Mouse (Mus musculus): ENCODE measurements around the gene Tex29.

The Tex29 gene

DNA sequence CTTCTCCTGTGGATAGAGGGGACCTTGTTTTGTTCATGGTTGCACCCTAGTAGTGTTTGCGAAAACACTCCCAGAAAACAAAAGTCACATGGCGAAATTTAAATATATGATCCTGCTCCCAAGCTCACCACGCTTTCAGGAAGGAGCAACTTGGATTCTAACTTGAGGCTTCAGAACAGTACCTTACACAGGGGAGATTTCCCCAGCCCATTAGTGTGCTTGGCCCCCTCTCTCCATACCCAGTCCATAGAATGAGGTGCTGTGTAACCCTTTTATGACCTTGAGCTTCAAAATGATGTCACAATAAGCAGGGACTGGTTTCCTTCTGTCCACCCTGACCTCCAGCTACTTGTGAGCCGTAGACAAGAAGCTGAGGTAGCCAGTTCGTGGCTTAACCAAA is at the start of gene Tex29:
TSS of gene Tex29 (plus strand) at position 301 of the 400 bp plus-strand sequence.
- DNase-seq: no peak

DNA sequence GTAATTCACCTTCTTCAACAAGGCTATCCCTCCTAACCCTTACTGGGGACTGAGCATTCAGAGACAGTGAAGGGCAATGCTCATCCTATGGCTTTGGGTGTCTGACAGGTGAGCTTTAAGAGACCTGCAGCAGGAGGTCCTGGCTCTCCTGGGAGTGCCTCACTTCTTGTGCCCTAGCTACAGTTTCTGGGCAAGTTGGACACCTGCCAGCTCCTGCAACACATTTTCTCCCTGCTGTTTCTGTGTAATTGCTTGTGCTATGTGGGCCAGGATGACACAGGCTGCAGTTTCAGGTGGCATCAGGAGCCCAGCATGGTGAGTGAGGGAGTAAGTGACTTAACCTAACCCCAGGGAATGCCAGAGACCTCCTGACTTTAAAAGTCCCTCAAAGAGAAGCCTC is 45.3 kb upstream of the Tex29 start:
- no peak for DNase-seq

- DNase-seq: no peak
Observed at GRCm38 (mm10) chr8:11797128-11797527, 43.1 kb upstream of the Tex29 start.

- no peak for DNase-seq
Observed at GRCm38 (mm10) chr8:11797729-11798479, 42.4 kb upstream of the Tex29 start.

DNA sequence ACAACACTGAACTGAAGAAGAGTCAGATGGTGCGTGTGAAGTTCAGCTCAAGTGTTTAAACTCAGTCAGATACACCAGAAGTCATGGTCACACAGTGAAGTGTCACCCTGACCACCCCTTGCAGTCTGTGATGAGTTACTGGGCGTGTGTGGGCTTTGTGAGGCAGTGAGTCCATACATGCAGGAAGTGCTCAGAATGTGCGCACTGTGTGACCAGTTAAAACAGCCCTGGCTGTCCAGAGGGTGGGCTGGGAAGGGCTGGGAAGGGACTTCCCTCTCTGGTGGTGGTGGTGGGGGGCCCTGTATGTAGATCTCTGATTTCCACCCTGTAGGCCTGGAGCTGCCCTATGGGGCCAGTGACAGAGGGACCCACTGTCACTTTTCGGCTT is 41.8 kb upstream of the Tex29 start:
- DNase-seq: no peak

DNA sequence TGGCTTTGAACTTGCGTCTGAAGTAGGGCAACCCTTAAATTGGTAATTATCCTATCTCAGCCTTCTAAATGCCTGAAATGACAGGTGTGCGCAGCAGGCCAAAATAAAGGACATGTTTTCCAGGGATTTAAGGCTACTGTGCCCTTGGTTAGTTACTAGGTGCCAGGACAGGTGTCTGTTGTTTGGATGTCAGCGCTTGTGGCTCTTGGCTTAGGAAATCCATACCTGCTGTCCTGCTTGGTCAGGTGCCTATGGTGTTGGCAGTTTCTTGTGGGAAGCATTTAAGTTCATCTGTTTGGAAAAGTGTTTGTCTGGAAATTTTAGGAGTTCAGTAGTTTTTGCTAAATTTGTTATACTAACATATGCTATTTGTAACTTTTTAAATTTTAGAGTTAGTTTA is 41.2 kb upstream of the Tex29 start:
- DNase-seq: no peak

DNA sequence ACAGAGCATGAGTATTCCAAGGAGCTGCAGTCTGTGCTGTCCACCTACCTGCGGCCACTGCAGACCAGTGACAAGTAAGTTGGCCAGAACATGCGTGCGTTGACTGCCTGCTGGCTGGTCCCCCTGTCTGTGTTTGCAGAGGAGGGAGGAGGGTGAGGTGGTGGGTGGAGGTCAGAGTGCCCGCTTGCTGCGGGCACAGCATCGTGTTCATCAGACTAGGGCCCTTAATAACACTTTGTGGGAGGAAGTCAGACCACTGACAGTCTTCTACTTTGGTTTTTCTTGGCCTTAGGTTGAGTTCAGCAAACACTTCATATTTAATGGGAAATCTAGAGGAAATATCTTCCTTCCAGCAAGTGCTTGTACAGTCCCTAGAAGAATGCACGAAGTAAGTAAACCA is 39.8 kb upstream of the Tex29 start:
- no peak for DNase-seq

- DNase-seq: no peak
Observed at GRCm38 (mm10) chr8:11801571-11801970, 38.7 kb upstream of the Tex29 start.

DNA sequence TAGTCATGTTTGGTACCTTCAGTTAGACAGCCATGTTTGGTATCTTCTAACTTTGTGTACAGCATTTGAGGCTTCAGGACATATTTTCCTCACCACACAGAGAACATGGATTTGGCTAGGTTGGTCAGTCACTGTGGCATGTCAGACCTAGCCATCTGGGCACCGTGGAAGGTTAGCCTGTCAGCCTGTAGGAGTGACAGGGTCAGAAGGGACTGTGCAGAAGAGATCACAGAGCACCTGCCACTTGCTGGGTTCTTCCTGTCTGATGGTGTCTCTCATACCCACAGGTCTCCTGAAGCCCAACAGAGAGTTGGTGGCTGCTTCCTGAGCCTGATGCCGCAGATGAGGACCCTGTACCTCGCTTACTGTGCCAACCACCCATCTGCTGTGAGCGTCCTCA is 35.4 kb upstream of the Tex29 start:
- no peak for DNase-seq

DNA sequence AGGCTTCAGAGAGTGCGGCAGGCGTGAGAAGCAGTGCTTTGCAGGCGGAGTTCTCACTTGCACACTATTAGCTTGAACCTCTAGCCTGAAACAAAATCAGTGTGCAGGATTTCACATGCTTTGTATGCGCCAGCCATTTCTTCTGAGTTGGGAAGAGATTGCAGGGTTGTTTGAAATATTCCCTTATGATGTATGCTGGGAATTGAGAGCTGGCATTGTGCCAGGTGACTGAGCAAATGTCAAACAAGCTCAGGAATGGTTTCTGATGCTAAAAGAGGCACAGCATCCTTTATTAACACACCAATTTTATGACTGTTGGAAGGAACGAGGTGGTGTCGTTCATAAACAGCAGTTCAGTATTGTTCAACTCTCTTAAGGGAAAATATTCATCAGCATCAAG is 34.0 kb upstream of the Tex29 start:
- DNase-seq: no peak

DNA sequence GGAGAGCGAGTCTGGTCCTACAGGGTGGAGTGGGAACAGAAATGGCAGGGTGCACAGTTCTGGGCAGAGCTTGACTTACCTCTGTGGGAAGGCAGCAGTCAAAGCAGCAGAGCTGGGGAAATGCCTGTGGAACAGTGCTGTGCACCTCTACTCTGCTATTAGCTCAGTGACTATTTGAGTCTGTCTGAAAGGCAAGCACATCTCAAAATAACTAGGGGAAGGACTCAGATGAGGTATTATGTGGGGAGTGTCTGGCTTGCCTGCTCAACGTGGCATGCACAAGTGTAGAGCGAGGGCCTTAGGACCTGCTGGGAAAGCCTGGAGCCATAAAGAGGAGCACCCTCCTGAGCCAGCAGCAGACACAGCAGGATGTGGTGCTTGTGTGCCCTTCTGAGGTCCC is 32.9 kb upstream of the Tex29 start:
- DNase-seq: no peak

GRCm38 (mm10) chr8:11808047-11808446 is 32.2 kb upstream of the Tex29 start:
- DNase-seq: no peak

- DNase-seq: no peak
Observed at GRCm38 (mm10) chr8:11810426-11810825, 29.8 kb upstream of the Tex29 start.

DNA sequence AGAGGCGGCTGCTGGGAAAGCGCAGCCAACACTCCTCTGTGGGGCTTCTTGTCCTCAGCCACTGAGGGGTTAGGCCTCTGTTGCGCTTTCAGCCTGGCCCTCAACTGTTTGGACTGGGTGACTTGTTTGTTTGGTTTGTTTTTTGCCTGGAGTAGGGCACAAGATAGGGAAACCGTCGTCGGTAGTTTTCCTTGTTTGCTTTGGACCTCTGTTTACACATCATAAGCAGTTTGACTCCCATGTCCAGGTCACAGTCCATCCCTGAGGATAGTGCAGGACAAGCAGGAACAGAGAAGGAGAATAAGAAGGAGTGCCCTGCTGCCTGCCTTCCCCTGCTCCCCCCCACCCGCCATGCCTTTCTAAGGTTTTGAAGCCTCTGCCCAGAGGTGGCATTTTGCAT is 26.5 kb upstream of the Tex29 start:
- no peak for DNase-seq

- no peak for DNase-seq
Observed at GRCm38 (mm10) chr8:11815206-11815605, 25.1 kb upstream of the Tex29 start.

- no peak for DNase-seq
Observed at GRCm38 (mm10) chr8:11820136-11820535, 20.1 kb upstream of the Tex29 start.

DNA sequence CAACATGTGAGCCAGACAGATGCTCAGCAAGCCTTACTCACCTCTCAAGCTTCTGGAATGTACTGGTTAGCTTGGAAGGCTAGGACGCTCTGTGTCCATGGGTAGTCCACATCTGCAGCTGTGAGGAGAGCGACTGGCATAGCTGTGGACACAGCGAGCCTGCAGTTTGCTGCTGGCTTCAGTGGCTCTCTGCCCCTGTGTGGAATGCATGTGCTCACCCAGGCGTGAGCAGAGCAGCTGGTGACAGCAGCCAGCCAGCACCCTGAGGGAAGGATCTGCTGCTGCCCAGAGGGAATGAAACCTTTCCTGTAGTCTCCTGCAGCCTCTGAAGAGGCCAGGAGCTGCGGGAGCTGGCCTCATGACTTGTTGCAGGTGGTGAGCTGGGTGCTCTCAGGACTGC is 19.7 kb upstream of the Tex29 start:
- DNase-seq: no peak

- no peak for DNase-seq
Observed at GRCm38 (mm10) chr8:11821451-11822206, 18.6 kb upstream of the Tex29 start.

- no peak for DNase-seq
Observed at GRCm38 (mm10) chr8:11822550-11823060, 17.7 kb upstream of the Tex29 start.

DNA sequence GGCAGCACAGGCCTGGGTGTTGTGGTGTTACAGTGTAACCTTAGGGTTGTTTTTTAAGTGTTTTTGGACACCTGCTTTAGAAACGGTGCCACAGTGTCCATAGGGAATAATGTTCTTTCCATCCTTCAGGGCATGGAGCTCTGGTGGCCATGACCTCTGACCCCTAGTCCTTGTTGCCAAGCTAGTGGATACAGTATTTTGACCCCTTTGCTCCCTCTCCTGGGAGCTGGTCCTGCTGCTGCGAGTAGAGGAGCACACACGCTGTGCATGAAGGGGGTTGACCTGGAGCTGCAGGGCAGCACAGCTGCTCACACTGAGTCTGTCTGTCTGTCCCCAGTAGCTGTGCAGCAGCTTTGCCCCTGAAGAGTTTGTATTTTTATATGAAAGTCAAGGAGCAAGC is 14.5 kb upstream of the Tex29 start:
- peak; percentile 15 for DNase-seq

DNA sequence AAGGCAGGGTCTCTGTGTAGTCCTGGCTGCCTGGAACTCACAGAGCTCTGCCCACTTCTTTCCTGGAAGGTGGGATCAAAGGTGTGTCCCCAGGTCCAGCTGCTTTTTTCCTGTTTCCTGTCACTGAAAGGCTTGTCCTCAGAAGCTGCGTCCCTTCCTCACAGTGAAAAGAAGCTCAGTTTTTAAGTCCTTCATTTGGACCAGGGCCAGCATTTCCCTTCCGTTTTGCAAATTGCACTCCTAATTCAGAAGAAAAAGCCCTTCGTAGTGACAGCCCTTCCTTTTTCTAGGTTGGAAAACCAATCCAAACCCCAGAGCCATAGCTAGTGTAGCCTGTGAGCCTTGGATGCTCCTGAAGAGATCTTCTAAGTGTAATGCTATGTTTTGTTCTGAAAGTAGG is 13.0 kb upstream of the Tex29 start:
- DNase-seq: no peak

- DNase-seq: no peak
Observed at GRCm38 (mm10) chr8:11830214-11831046, 9.8 kb upstream of the Tex29 start.

DNA sequence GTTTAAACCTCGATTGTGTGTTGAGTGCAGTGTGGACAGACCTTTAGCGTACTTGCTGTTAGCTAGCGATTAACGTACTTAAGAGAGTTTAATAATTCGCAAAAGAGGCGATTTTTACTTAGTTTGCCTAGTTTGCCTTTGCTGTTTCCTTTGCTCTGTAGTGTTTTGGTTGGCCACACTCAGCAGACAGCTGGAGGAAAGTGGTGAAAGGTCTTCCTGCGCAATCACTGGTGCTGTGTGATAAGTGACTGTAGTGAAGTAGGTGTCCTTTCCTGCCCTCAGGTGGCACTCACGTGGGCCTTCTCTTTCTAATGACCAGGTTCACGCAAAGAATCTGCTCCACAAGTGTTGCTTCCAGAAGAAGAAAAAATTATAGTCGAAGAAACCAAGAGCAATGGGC is 9.1 kb upstream of the Tex29 start:
- DNase-seq: no peak
